Mouse (Mus musculus): ENCODE measurements around the gene Polr2l.
"Not testable (repeated sequence)": the region's sequence is repeated elsewhere in the genome, so short reads cannot be mapped to it uniquely, and the experiment has no call there.

Gene Polr2l

GRCm38 (mm10) chr7:141451928-141452327, 23.0 kb downstream of the Polr2l start:
- no peak for DNase-seq (ENCODE audit: low spot score in 2 of 2)

DNA sequence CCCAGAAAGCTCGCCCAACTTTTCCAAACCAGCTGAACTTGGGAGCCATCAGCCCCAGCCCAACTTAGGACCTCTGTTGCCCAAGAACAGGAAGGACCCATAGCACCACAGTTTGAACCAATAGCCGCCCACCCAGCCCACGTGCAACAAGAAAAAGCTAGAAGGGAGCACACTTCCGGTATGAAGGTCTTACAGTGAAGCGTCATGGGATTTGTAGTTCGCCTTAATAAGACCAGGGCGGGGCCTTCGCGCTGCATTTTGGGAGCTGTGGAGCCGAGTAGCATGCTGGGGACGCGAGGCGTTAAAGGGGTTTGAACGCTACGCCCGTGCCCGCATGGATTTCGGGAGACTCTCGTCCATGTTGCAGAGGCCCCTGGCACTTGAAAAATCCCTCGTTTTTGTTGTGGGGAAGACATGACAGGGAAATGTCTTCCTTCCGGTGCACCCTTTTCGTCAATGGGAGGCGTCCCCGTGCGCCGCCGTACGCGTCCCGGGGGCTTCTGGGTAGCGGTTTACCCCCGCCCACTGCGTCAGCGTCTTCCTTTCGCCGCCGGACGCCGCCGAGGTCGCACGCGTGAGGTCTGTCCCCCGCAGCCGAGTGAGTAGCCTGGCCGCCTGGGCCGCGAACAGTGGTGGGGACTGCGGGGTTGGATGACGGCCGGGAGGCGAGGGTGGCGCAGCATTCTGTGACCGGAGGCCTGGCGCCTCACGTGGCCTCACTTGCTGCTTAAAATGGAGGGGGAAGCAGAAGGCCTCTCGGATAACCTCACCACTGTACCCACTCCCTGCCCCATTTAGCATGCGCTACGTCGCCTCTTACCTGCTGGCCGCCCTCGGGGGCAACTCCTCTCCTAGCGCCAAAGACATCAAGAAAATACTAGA, 27.6 kb downstream of the Polr2l start, which contains the start of gene Rplp2:
Gene Rplp2, plus strand, starts transcription at position 261 of the 882 bp plus-strand sequence.
- DNase-seq (ENCODE audit: low spot score in 2 of 2): peak; percentile 96 to 98

DNA sequence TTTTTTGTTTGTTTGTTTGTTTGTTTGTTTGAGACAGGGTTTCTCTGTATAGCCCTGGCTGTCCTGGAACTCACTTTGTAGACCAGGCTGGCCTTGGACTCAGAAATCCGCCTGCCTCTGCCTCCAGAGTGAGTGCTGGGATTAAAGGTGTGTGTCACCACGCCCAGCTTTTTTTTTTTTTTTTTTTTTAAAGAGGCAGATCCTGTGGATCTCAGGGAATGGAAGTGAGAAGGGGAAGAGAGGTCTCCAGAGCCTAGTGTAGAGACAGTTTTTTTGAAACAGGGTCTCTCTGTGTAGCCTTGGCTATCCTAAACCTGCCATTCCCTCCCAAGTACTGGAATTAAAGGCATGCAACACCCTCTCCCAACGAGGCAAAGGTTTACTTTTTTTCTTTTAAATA, 28.6 kb downstream of the Polr2l start:
- not testable (repeated sequence) for DNase-seq (ENCODE audit: low spot score in 2 of 2)

GRCm38 (mm10) chr7:141443828-141444237, 31.1 kb downstream of the Polr2l start, which contains the start of gene Pidd1:
Pidd1 (minus strand) TSS chr7:141444025.
- no peak for DNase-seq (ENCODE audit: low spot score in 2 of 2)

DNA sequence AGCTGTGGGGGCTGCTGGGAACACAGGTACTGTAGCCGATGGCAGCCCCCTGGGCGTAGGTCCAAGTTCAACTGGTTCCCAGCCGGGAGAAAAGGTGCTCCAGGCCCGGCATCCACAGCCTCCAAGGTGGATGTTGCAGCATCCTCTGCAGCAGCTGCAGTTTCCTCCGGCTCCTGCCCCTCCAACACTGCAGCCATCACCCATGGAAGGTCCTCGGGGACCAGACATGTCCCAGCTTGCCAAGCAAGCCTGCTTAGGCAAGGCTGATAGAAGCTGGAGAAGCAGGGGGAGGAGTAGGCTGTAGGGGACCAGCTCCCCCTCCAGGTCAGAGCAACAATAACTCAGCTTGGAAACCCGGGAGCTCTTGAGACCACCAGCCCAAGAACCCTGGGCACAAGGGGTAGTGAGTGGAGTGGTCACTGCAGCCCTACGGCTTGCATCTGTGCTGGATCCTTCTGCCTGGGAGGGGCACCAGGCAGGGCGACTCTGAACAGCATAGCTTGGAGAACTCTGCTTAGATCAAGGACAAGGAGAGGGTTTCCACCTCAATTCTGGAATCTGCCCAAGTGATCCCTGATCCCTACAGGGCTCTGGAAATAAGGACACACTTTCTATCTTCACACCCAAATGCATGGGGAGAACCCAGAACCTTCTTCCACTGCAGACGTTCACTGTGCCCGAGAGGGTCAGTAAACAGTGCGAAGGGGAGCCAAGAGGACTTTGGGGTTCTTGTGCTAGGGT, 31.7 kb downstream of the Polr2l start:
- no peak for DNase-seq (ENCODE audit: low spot score in 2 of 2)

GRCm38 (mm10) chr7:141442199-141442598, 32.7 kb downstream of the Polr2l start:
- DNase-seq (ENCODE audit: low spot score in 2 of 2): no peak

GRCm38 (mm10) chr7:141441460-141441859, 33.5 kb downstream of the Polr2l start:
- no peak for DNase-seq (ENCODE audit: low spot score in 2 of 2)

DNA sequence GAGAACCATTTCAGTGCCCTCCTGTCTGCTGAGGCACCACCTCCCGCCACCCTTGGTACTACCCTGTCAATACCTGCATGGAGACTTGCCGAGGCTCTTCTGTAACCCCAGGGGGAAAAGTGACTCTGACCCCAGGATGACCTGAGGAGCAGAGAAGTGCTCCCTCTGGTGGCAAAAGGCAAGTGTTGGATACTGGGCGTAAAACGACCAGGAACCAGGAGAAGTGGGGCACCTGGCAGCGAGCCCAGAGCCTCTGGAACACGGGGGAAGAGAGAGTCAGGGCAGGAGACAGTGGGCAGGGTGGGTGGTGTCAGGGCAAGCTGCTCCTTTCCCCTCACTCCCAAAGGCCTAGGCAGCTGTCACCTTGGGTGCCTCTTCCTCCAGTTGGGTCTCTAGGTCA, 34.3 kb downstream of the Polr2l start:
- peak in 1 of 2 experiments; percentile 60 for DNase-seq (ENCODE audit: low spot score in 2 of 2)

DNA sequence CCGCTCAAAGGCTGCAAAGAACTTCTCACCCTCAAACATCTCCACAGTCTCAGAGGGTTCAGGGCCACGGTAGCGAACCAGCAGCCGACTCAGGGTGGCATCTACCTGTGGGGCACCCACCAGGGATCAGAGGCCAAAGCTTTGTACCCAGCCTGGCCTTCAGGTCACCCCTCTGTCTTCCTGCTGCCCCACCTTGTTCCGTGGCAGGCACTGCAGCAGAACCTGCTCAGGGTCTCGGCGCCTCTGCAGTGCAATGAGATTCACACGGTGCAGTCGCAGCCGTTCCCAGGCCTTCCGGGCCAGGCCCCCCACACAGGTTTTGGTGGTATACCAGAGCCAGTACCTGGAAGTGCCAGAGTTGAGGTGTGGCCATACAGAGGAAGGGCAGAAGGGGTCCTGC, 35.1 kb downstream of the Polr2l start:
- DNase-seq (ENCODE audit: low spot score in 2 of 2): no peak

- DNase-seq (ENCODE audit: low spot score in 2 of 2): no peak
These were observed 35.7 kb downstream of the Polr2l start for GRCm38 (mm10) chr7:141439140-141439679.

- DNase-seq (ENCODE audit: low spot score in 2 of 2): no peak
These were observed 36.5 kb downstream of the Polr2l start for GRCm38 (mm10) chr7:141438201-141438968.

DNA sequence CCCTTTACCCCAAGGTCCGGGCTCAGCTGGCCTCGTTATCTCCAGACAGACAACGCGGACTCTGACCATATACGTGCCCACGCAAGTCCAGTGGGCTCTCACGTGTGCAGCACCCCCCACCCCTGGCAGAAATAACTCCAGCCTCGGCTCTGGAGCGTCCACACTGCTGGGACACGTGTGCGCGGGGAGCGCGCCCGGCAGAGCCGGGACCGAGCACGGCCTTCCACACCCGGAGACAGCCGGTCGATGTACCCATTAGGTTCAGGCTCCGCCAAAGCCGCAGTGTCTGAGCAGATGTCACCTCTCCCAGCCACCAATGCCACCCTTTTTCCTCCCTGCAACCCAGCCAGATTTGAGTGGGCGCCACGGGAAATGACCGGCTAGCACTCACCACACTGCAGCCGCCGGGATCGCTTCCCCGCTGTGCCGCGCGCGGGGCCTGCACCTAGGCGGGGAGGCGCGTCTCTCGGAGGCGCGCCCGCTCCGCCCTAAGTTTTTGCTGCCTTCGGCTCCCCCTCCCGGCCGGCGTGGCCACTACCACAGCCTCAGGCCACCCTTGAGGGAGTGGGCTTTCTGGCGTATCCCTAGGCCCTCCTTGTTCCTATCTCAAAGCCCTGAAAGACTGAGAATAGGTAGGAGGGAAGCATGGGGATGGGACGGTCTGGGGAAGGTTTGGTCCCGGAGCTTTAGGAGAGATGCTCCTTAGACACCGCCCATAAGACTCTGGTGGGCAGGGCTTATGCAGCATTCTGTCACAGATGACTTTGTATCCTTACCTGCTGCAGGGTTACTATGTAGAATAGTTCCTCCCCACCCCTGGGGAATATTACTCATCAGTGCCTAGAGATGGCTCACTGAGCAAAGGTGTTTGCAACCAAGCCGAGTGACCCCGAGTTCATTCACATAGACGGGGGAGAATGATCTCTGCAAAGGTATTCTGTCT, 37.5 kb downstream of the Polr2l start, which contains the start of gene Slc25a22:
Gene Slc25a22, minus strand, starts transcription at position 715 of the 943 bp plus-strand sequence.
- DNase-seq (ENCODE audit: low spot score in 2 of 2): peak; percentile 81 to 88

- no peak for DNase-seq (ENCODE audit: low spot score in 2 of 2)
These were observed 38.4 kb downstream of the Polr2l start for GRCm38 (mm10) chr7:141436523-141436892.

GRCm38 (mm10) chr7:141435856-141436522, 38.9 kb downstream of the Polr2l start:
- no peak for DNase-seq (ENCODE audit: low spot score in 2 of 2)

- peak; percentile 58 for DNase-seq (ENCODE audit: low spot score in 2 of 2)
These were observed 39.6 kb downstream of the Polr2l start for GRCm38 (mm10) chr7:141435129-141435855.

DNA sequence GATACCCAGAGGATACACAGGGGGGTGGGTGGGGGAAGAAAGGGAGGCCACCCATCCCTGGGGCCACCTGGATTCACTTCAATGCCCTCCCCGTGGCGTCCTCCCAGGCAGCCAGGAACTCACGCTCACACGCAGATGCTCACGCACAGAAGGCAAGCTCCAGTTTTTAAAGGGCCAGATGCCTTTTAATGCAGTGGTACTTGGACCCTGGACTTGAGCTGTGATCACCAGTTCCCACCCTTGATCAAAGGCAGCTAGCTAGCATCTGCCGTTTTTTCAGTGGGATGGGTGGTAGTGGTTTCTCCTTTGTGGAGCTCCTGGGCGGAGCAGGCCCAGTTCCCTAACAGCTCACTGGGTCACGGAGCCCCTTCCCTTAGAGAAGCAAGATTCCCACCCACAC, 40.5 kb downstream of the Polr2l start:
- DNase-seq (ENCODE audit: low spot score in 2 of 2): peak; percentile 70 to 84

DNA sequence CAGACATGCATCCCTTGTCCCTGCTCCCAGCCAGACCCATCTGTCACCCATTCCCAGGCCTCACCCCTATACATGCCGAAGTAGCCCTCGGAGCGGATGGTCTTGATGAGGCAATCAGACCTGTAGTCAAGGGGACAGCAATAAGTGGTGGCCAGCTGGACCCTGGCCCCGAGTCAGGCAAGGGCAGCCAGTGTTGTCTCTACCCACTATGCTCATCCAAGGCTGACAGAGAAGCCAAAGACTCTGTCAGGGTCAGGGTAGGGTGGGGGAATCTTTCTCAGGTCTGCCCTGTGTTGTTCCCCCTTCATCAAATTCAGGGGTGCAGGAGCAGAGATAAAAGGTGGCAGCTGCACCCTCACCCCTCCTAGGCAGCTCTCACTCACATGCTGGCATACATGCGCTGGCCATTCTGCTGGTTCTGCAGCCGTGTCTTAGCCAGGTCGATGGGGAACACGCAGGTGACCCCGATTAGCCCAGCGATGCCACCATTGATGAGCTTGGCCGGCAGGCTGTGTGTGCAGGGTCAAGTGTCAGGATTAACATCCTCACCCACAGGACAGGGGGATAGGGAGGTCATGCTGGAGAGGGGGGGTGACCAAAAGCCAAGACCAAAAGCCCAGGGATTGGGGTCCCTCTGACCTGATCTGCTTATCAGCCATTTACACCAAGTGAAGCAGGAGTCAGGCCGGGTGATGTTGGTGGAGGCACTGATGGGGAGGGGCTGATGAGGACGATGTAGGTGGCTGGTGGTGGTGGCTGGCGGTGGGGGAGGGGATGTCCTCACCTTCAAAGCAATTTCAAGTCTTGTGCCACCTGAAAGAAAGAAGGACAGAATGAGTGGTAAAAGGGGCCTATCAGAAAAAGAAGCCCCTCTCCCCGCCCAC, 41.2 kb downstream of the Polr2l start:
- DNase-seq (ENCODE audit: low spot score in 2 of 2): no peak

All from right cerebral cortex, adult 2 months (tissue).